Mouse (Mus musculus) ES-E14 (cell line): Measurements from ENCODE around the gene Cacnb4.

Source experiments
- CHD2 ChIP-seq: IDR thresholded peaks from 2 replicates; pipeline ENCODE4 v1.6.1; 2014; ENCODE audit warnings: mild to moderate bottlenecking, low read depth, low read length, inconsistent platforms
- HCFC1 ChIP-seq: IDR thresholded peaks from 2 replicates; pipeline ENCODE4 v1.6.1; 2012; ENCODE audit warnings: low read length, inconsistent platforms, borderline replicate concordance; ENCODE audit not compliant: insufficient read depth
- MAFK ChIP-seq: IDR thresholded peaks from 2 replicates; pipeline ENCODE4 v1.6.1; 2014; ENCODE audit warnings: mild to moderate bottlenecking, low read depth, low read length, inconsistent platforms; ENCODE audit not compliant: insufficient read depth
- ZC3H11A ChIP-seq: IDR thresholded peaks from 2 replicates; pipeline ENCODE4 v1.6.1; 2012; ENCODE audit warnings: low read depth, mild to moderate bottlenecking, inconsistent platforms, low read length, borderline replicate concordance

DNA sequence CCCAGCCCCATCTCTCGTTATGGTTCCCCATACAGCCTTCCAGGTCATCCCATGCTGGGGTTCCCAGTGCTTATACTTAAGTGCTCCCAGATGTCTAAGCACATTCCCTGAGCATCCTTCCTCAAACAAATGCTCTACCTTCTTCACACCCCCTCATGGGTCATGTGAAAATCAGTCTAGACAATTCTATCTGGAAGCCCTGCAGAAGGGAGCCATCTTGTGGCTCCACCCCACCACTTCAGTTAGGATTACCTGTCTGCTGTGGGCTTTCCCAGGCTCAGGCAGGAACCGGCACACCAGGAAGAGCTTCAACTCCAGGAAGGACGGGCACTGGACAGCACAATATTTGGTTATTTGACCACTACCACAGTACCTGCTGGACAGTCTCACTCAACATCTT is 101.7 kb downstream of the Cacnb4 start:
- TF ChIP-seq CHD2 (no peak), MAFK (no peak), ZC3H11A (no peak), HCFC1 (no peak)
